Mouse (Mus musculus): ENCODE results near the gene Col23a1.

Gene Col23a1

GRCm38 (mm10) chr11:51482251-51482650 lies 192.5 kb downstream of the Col23a1 start:
- in situ Hi-C loops (cut with MseI, MboI): no loop called here

- in situ Hi-C loops (cut with MseI, MboI): no loop called here
Measured at GRCm38 (mm10) chr11:51485051-51485521, 195.4 kb downstream of the Col23a1 start.

- in situ Hi-C loops (cut with MseI, MboI): no loop called here
Measured at GRCm38 (mm10) chr11:51485775-51486464, 196.2 kb downstream of the Col23a1 start.

- in situ Hi-C loops (cut with MseI, MboI): no loop called here
Measured at GRCm38 (mm10) chr11:51488813-51489212, 199.1 kb downstream of the Col23a1 start.

GRCm38 (mm10) chr11:51493421-51493820 lies 203.7 kb downstream of the Col23a1 start:
- in situ Hi-C loops (cut with MseI, MboI): no loop called here

- in situ Hi-C loops (cut with MseI, MboI): no loop called here
Measured at GRCm38 (mm10) chr11:51494178-51494577, 204.5 kb downstream of the Col23a1 start.

- in situ Hi-C loops (cut with MseI, MboI): no loop called here
Measured at GRCm38 (mm10) chr11:51499776-51500175, 210.1 kb downstream of the Col23a1 start.

GRCm38 (mm10) chr11:51502431-51502851 lies 212.7 kb downstream of the Col23a1 start:
- in situ Hi-C loops (cut with MseI, MboI): no loop called here

GRCm38 (mm10) chr11:51504946-51505345 lies 215.2 kb downstream of the Col23a1 start:
- in situ Hi-C loops (cut with MseI, MboI): no loop called here

GRCm38 (mm10) chr11:51508053-51508452 lies 218.3 kb downstream of the Col23a1 start:
- in situ Hi-C loops (cut with MseI, MboI): no loop called here

GRCm38 (mm10) chr11:51509211-51509610 lies 219.5 kb downstream of the Col23a1 start:
- in situ Hi-C loops (cut with MseI, MboI): no loop called here

GRCm38 (mm10) chr11:51513019-51513418 lies 223.3 kb downstream of the Col23a1 start:
- in situ Hi-C loops (cut with MseI, MboI): no loop called here

- in situ Hi-C loops (cut with MseI, MboI): no loop called here
Measured at GRCm38 (mm10) chr11:51515346-51515745, 225.6 kb downstream of the Col23a1 start.

GRCm38 (mm10) chr11:51518100-51518499 lies 228.4 kb downstream of the Col23a1 start:
- in situ Hi-C loops (cut with MseI, MboI): no loop called here

- in situ Hi-C loops (cut with MseI, MboI): no loop called here
Measured at GRCm38 (mm10) chr11:51518585-51518984, 228.9 kb downstream of the Col23a1 start.

- in situ Hi-C loops (cut with MseI, MboI): no loop called here
Measured at GRCm38 (mm10) chr11:51521440-51521839, 231.7 kb downstream of the Col23a1 start.

GRCm38 (mm10) chr11:51523215-51523614 lies 233.5 kb downstream of the Col23a1 start:
- in situ Hi-C loops (cut with MseI, MboI): no loop called here

- in situ Hi-C loops (cut with MseI, MboI): no loop called here
Measured at GRCm38 (mm10) chr11:51523625-51524024, 233.9 kb downstream of the Col23a1 start.

GRCm38 (mm10) chr11:51526631-51527161 lies 237.0 kb downstream of the Col23a1 start:
- in situ Hi-C loops (cut with MseI, MboI): no loop called here

- in situ Hi-C loops (cut with MseI, MboI): loop anchor here (5.0 kb wide), 1 partner anchor 241 kb away; no protein-coding TSS in a partner anchor
Measured at GRCm38 (mm10) chr11:51533128-51533533, 243.4 kb downstream of the Col23a1 start.

- in situ Hi-C loops (cut with MseI, MboI): loop anchor here (5.0 kb wide), 1 partner anchor 242 kb away; no protein-coding TSS in a partner anchor
Measured at GRCm38 (mm10) chr11:51534314-51534713, 244.6 kb downstream of the Col23a1 start.

- in situ Hi-C loops (cut with MseI, MboI): no loop called here
Measured at GRCm38 (mm10) chr11:51538388-51538787, 248.7 kb downstream of the Col23a1 start.

All from mouse trophoblast stem cell (cell line).